Mouse (Mus musculus) olfactory bulb, adult 2 months (tissue): ENCODE results near the gene C5ar1.
"Not testable (repeated sequence)": the region's sequence is repeated elsewhere in the genome, so short reads cannot be mapped to it uniquely, and the experiment has no call there.

Experiments used
- CTCF ChIP-seq: fragments of 200-500 bp; IDR thresholded peaks from 2 replicates; pipeline ENCODE4 v1.5.1; 2012; ENCODE audit warnings: low read depth, mild to moderate bottlenecking, low read length, moderate library complexity; ENCODE audit not compliant: insufficient read depth
- POLR2A ChIP-seq: fragments of 200-500 bp; IDR thresholded peaks from 2 replicates; pipeline ENCODE4 v1.6.1; 2012; ENCODE audit warnings: mild to moderate bottlenecking, low read depth, low read length, moderate library complexity; ENCODE audit not compliant: insufficient read depth

DNA sequence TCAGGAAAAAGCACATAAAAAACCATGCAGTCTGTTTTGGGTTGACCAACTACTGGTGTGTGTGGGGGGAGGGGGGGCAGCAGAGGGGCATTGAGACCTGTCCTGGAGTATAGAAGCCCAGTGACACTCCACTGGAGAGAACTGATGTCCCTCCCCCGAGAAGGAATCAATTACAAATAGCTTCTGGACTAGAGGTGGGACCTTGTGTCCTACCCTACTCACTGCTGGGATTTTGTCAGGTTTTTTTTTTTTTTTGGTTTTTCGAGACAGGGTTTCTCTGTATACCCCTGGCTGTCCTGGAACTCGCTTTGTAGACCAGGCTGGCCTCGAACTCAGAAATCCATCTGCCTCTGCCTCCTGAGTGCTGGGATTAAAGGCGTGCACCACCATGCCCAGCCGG is 47.8 kb upstream of the C5ar1 start:
- TF ChIP-seq POLR2A, CTCF: not testable (repeated sequence)
